Mouse (Mus musculus) gonadal fat pad, adult 2 months (tissue): ENCODE results near the gene Scn3a. TPM values are rescaled to one million over a fixed set of nuclear protein-coding genes. Genes with fewer than 3 reads are reported as not detected.

ENCODE experiments used
- polyA plus RNA-seq: library from polyadenylated mRNA; depleted of rRNA; stranded (reverse); fragments of >200 nt; gene quantifications from 2 replicates; pipeline ENCODE4 v1.2.3, GENCODE M21; 2012; rRNA removed

Scn3a gene
- polyA plus RNA-seq, 1 experiment = 0.23 TPM

Other genes with a start within 250 kb of the Scn3a start
- 0.69 and 0.89 TPM in 2 replicates for gene Slc38a11, start 203.6 kb downstream of the Scn3a start, polyA plus RNA-seq
- gene Scn2a, start 53.1 kb upstream of the Scn3a start, polyA plus RNA-seq = 0.53 and 0.55 TPM in 2 replicates